Mouse (Mus musculus) heart, postnatal 0 days (tissue): ENCODE results near the gene Uckl1. TPM values are rescaled to one million over a fixed set of nuclear protein-coding genes. Genes with fewer than 3 reads are reported as not detected.

Experiments
- ATAC-seq: fragments of 200-750 bp; cut with Nextera tagmentation; 2 replicates; pipeline ENCODE4 v1.8.0; 2017; ENCODE audit warnings: low read depth, moderate number of reproducible peaks, moderate library complexity; ENCODE audit not compliant: insufficient read depth
- DNase-seq: peaks from one replicate; pipeline ENCODE4 v3.0.0-alpha.2; 2016; ENCODE audit warnings: low spot score
- H3K27ac ChIP-seq: fragments of 300-500 bp; sonication (generic); 2 replicates; pipeline ENCODE4 v1.5.1; 2014; ENCODE audit warnings: low read depth, mild to moderate bottlenecking
- H3K27me3 ChIP-seq: fragments of 300-500 bp; sonication (generic); 2 replicates; pipeline ENCODE4 v1.6.1; 2014; ENCODE audit warnings: low read length, mixed read lengths; ENCODE audit not compliant: control insufficient read depth, insufficient read depth
- H3K36me3 ChIP-seq: fragments of 300-500 bp; sonication (generic); replicated peaks from 2 replicates; pipeline ENCODE4 v1.6.1; 2014; ENCODE audit warnings: low read length, mixed read lengths; ENCODE audit not compliant: control insufficient read depth, insufficient read depth
- H3K4me1 ChIP-seq: fragments of 300-500 bp; sonication (generic); 2 replicates; pipeline ENCODE4 v1.6.1; 2014; ENCODE audit warnings: antibody characterized with exemption; ENCODE audit not compliant: control insufficient read depth, insufficient read depth
- H3K4me2 ChIP-seq: fragments of 300-500 bp; sonication (generic); 2 replicates; pipeline ENCODE4 v1.6.1; 2014; ENCODE audit warnings: low read depth, mild to moderate bottlenecking, low read length, moderate library complexity
- H3K4me3 ChIP-seq: fragments of 300-500 bp; sonication (generic); 2 replicates; pipeline ENCODE4 v1.5.1; 2014; ENCODE audit warnings: low read depth, low read length
- H3K9ac ChIP-seq: fragments of 300-500 bp; sonication (generic); replicated peaks from 2 replicates; pipeline ENCODE4 v1.6.1; 2014; ENCODE audit warnings: low read depth, low read length, mixed read lengths
- H3K9me3 ChIP-seq: fragments of 300-500 bp; sonication (generic); replicated peaks from 2 replicates; pipeline ENCODE4 v1.6.1; 2016; ENCODE audit warnings: low read length; ENCODE audit not compliant: control insufficient read depth
- CTCF ChIP-seq: IDR thresholded peaks from 2 replicates; pipeline ENCODE4 v1.5.1; 2016; ENCODE audit warnings: antibody characterized with exemption, control low read depth, low read depth
- EP300 ChIP-seq: IDR thresholded peaks from 2 replicates; pipeline ENCODE4 v1.6.1; 2016; ENCODE audit warnings: antibody characterized with exemption, low read depth
- WGBS: fragments of 180-500 bp; shearing (Covaris S2); extraction: QIAGEN DNeasy Blood & Tissue Kit; methylation state at CpG from one replicate; pipeline ENCODE4 v1.1.7; 2014; 5-methylcytosine and 5-hydroxymethylcytosine counted together
- polyA plus RNA-seq: library from polyadenylated mRNA; unstranded; fragments of >200 nt; fragmentation: Nextera tagmentation; extraction: Ambion mirVana; gene quantifications from 2 replicates; pipeline ENCODE4 v1.2.1, GENCODE M21; 2015
- total RNA-seq: library from RNA; depleted of rRNA; stranded (reverse); fragments of >200 nt; gene quantifications from 2 replicates; pipeline ENCODE4 v1.2.3, GENCODE M21; 2014; ENCODE audit warnings: low replicate concordance

The Uckl1 gene
- total and polyA plus RNA-seq, 2 experiments from 2014 or later, result 59.3 to 156 TPM

DNA sequence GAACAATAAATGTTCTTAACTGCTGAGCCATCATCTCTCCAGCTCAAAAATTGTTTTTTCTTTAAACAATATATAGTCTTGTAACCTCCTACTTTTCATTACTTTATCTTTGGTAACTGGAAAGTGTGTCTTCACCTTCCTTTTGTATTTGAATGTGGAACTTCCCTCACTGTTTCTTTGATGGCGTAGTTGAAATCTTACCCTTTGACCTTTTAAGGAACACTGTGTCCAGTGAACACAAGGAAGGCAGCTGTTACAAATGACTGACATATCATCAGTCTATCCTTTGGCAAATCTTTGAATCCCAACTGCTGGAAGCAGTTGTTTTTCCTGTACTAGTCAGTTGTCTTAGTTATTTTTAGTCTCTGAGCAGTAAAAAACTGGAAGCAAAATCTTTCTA, 55.6 kb downstream of the Uckl1 start:
- H3K27me3 ChIP-seq, result no peaks in the 10 kb centered on the region
- TF ChIP-seq CTCF (no peak), EP300 (no peak)
- 88% methylated on average over 1 of the region's 1 CpGs for WGBS
- H3K36me3 ChIP-seq, result peaks cover 4% of the 10 kb centered on the region
- no peaks in the 10 kb centered on the region; the same call in 1 of the 2 replicates for H3K4me1 ChIP-seq
- H3K9me3 ChIP-seq, result 0 out of 2 replicates have a peak, but pooled peaks cover 5% of the 10 kb centered on the region
- DNase-seq (no peak), ATAC-seq (no peak)
- no peak overlapping the region for H3K4me3 ChIP-seq
- no peak overlapping the region for H3K9ac ChIP-seq
- no peak overlapping the region for H3K27ac ChIP-seq
- no peak overlapping the region for H3K4me2 ChIP-seq

DNA sequence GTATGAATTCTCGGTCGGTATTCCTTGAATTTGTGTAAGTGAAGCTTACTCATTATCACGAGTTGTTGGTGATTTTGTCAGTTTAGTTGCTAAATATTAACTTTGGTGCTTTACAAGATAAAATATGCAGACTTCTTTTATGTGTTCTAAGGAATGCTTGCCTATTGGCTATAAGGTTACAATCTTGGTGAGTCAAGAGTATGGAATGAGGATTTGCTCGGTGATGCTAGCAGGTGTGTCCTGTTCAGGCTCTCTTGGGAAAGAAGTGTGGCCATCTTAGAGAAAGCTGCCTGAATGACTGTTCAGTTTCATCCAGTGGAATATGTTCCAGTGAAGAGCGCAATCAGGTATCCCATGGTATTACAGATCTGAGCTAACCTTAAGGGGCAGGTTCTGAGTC, 59.2 kb downstream of the Uckl1 start:
- H3K9ac ChIP-seq, result no peak overlapping the region
- H3K4me1 ChIP-seq, result peaks cover 15% of the 10 kb centered on the region
- H3K4me2 ChIP-seq, result no peak overlapping the region
- no peaks in the 10 kb centered on the region; the same call in none of the 2 replicates for H3K36me3 ChIP-seq
- H3K27me3 ChIP-seq, result no peaks in the 10 kb centered on the region
- H3K27ac ChIP-seq, result no peak overlapping the region
- TF ChIP-seq EP300 (no peak), CTCF (no peak)
- H3K4me3 ChIP-seq, result no peak overlapping the region
- ATAC-seq, result no peak
- 74% methylated on average over 5 of the region's 5 CpGs for WGBS
- 0 out of 2 replicates have a peak, but pooled peaks cover 2% of the 10 kb centered on the region for H3K9me3 ChIP-seq
- DNase-seq, result no peak

DNA sequence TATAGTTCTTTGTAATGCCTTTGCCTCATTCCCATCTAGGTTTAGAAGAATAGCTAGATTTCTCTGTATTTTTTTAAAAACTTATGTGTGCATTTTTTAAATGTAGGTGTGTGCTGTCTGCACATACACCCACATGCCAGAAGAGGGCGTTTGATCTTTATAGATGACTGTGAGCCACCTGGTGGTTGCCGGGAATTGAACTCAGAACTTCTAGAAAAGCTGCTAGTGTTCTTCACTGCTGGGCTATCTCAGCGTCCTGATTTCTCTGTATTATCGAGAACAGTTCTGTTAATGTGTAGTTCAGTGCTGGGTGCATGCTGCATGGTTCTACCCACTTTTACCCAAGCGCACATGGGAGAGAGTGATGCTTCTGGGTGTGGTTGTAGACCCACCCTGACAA, 61.9 kb downstream of the Uckl1 start:
- Histone ChIP-seq H3K36me3 (no peaks in the 10 kb centered on the region; the same call in 1 of the 2 replicates), H3K27me3 (no peaks in the 10 kb centered on the region), H3K4me1 (peaks cover 24% of the 10 kb centered on the region), H3K4me2 (no peak overlapping the region), H3K9ac (no peak overlapping the region), H3K27ac (no peak overlapping the region), H3K4me3 (no peak overlapping the region), H3K9me3 (no peaks in the 10 kb centered on the region)
- TF ChIP-seq EP300 (no peak), CTCF (peak; percentile 61)
- WGBS, result 66% methylated on average over 5 of the region's 5 CpGs
- DNase-seq, result peak; percentile 13
- ATAC-seq, result no peak

DNA sequence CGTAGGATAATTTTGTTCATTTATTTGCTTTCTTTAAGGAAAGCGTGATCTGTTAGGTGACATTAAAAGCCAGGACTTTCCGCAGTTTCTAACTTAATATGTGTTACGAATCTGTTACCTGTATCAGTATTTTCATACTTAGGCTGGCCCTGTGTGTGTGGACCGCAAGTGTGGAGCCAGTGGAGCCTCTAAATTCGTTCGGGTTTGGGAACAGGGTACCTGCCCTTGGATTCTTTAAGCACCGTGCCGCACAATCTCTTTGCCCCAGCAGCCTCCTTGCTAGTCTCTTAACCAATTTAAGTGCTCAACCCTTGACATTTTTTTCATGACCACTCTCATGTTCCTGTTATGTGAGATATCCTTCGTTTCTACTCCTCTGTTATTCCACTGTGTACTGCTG, 63.2 kb downstream of the Uckl1 start:
- Histone ChIP-seq H3K4me2 (peak overlapping the region; percentile 79), H3K27me3 (no peaks in the 10 kb centered on the region), H3K27ac (0 out of 2 replicates have a peak overlapping the region, but pooled peaks have one; percentile 99), H3K4me1 (peaks cover 24% of the 10 kb centered on the region), H3K9me3 (no peaks in the 10 kb centered on the region), H3K36me3 (peaks cover 13% of the 10 kb centered on the region), H3K9ac (peak overlapping the region; percentile 95), H3K4me3 (peak overlapping the region; percentile 98)
- ATAC-seq (no peak), DNase-seq (no peak)
- WGBS, result 30% methylated on average over 10 of the region's 10 CpGs
- TF ChIP-seq EP300 (no peak), CTCF (no peak)

DNA sequence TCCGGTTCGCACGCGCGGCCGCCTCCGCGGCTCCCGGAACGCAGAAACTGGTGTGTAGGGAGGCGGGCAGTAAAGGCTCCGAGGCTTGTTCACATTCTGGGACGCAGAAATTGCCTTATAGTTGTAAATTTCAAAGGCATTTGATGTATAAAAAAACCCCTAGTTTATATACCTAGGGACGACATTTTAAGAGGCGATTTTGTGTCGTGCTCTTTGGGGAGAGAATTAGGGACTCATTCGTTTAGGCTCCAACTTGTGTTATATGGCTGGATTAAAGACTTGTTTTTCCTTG, 63.8 kb downstream of the Uckl1 start:
- Histone ChIP-seq H3K9ac (peak overlapping the region; percentile 95), H3K27ac (peak overlapping the region; percentile 99), H3K4me1 (peaks cover 24% of the 10 kb centered on the region), H3K4me2 (peak overlapping the region; percentile 79), H3K36me3 (peaks cover 19% of the 10 kb centered on the region), H3K27me3 (no peaks in the 10 kb centered on the region), H3K9me3 (no peaks in the 10 kb centered on the region), H3K4me3 (peak overlapping the region; percentile 98)
- TF ChIP-seq EP300 (no peak), CTCF (no peak)
- no peak for ATAC-seq
- no peak for DNase-seq
- WGBS, result 2% methylated on average over 17 of the region's 17 CpGs
